Comparison of ENCODE assay signal across 21 mouse cellular contexts in genomic region chr6:19551932-19552331, GRCm38 (mm10).
DNase-seq lines count a peak whose midpoint lies in the region; ATAC-seq lines count a peak whose summit lies in the region.
"Had no signal": no experiment of that assay in that cellular context is flagged by ENCODE, and none has a peak within 500 bp of the region (broad histone marks: within the 10 kb centered on the region; RNA-seq: fewer than 3 reads in every experiment).

No protein-coding gene starts in this region.

- H3K4me3 ChIP-seq in forebrain, embryonic 15.5 days, result no peak overlapping the region
- no peak overlapping the region for H3K4me3 ChIP-seq in forebrain, embryonic 10.5 days
- H3K4me3 ChIP-seq in liver, embryonic 11.5 days (ENCODE audit: low read depth, low read length), result no peak overlapping the region
- H3K4me3 ChIP-seq: erythroblast, embryonic 14.5 days; heart, embryonic 13.5 days; kidney, embryonic 15.5 days; limb, embryonic 13.5 days; liver, embryonic 15.5 days had no signal

- H3K4me2 ChIP-seq in forebrain, embryonic 15.5 days (replicated peaks), result no peak overlapping the region
- H3K4me2 ChIP-seq in liver, embryonic 11.5 days, result no peak overlapping the region
- H3K4me2 ChIP-seq: heart, embryonic 13.5 days; kidney, embryonic 15.5 days; limb, embryonic 13.5 days; liver, embryonic 15.5 days had no signal

- H3K9me3 ChIP-seq in forebrain, embryonic 15.5 days, result no peaks in the 10 kb centered on the region
- no peaks in the 10 kb centered on the region for H3K9me3 ChIP-seq in forebrain, embryonic 10.5 days
- H3K9me3 ChIP-seq in liver, embryonic 11.5 days (ENCODE audit: control insufficient read depth, low read length), result no peaks in the 10 kb centered on the region
- H3K9me3 ChIP-seq: heart, embryonic 13.5 days; kidney, embryonic 15.5 days; limb, embryonic 13.5 days; liver, embryonic 15.5 days had no signal

- H3K36me3 ChIP-seq in forebrain, embryonic 15.5 days, result no peaks in the 10 kb centered on the region
- H3K36me3 ChIP-seq in forebrain, embryonic 10.5 days (replicated peaks), result no peaks in the 10 kb centered on the region
- H3K36me3 ChIP-seq in liver, embryonic 11.5 days (ENCODE audit: control insufficient read depth, insufficient read depth, low read length), result no peaks in the 10 kb centered on the region
- H3K36me3 ChIP-seq: heart, embryonic 13.5 days; kidney, embryonic 15.5 days; limb, embryonic 13.5 days; liver, embryonic 15.5 days had no signal

- intact Hi-C loops in gastrocnemius, postnatal 14 days (cut with DNase I; ENCODE audit: low total_unique reads), result no loop called here

- H3K9ac ChIP-seq in forebrain, embryonic 15.5 days (replicated peaks), result no peak overlapping the region
- no peak overlapping the region for H3K9ac ChIP-seq in liver, embryonic 11.5 days (ENCODE audit: low read depth, low read length)
- H3K9ac ChIP-seq: heart, embryonic 13.5 days; kidney, embryonic 15.5 days; limb, embryonic 13.5 days; liver, embryonic 15.5 days had no signal

- ATAC-seq in forebrain, embryonic 15.5 days (replicated peaks), result peak; percentile 81
- no peak for ATAC-seq in liver, embryonic 11.5 days (replicated peaks; ENCODE audit: low FRiP score)
- ATAC-seq: lung, postnatal 0 days had no signal

- no peak overlapping the region for H3K27ac ChIP-seq in forebrain, embryonic 15.5 days (replicated peaks)
- no peak overlapping the region for H3K27ac ChIP-seq in forebrain, embryonic 10.5 days
- no peak overlapping the region for H3K27ac ChIP-seq in liver, embryonic 11.5 days (ENCODE audit: low read depth, low read length)
- H3K27ac ChIP-seq: heart, embryonic 13.5 days; kidney, embryonic 15.5 days; limb, embryonic 13.5 days; liver, embryonic 15.5 days had no signal

- no peaks in the 10 kb centered on the region for H3K4me1 ChIP-seq in forebrain, embryonic 15.5 days
- no peaks in the 10 kb centered on the region for H3K4me1 ChIP-seq in forebrain, embryonic 10.5 days
- H3K4me1 ChIP-seq in liver, embryonic 11.5 days (replicated peaks; ENCODE audit: control insufficient read depth, insufficient read depth, low read length), result no peaks in the 10 kb centered on the region
- H3K4me1 ChIP-seq: heart, embryonic 13.5 days; kidney, embryonic 15.5 days; limb, embryonic 13.5 days; liver, embryonic 15.5 days had no signal

- no peak for DNase-seq in forebrain, embryonic 10.5 days (ENCODE audit: extremely low spot score, low spot score)
- peak; percentile 96 for DNase-seq in brain, adult 2 months (ENCODE audit: low read depth, low spot score)
- DNase-seq in cerebellum, adult 11-12 months, result peak; percentile 82
- DNase-seq in cerebellum, postnatal 25 days, result peak; percentile 42 to 70
- DNase-seq in liver, embryonic 11.5 days (ENCODE audit: low spot score), result no peak
- no peak for DNase-seq in gastrocnemius, postnatal 14 days
- DNase-seq: adrenal gland, postnatal 25 days; B cell, adult 2 months; heart, adult 11 months; heart, postnatal 36 days; midbrain, embryonic 14.5 days; retina, postnatal 1 day; right cerebral cortex, postnatal 4 days; thymus, postnatal 36 days had no signal

- no peaks in the 10 kb centered on the region for H3K27me3 ChIP-seq in forebrain, embryonic 15.5 days
- no peaks in the 10 kb centered on the region for H3K27me3 ChIP-seq in forebrain, embryonic 10.5 days (ENCODE audit: poor library complexity, severe bottlenecking)
- H3K27me3 ChIP-seq in liver, embryonic 11.5 days (replicated peaks; ENCODE audit: control insufficient read depth, insufficient read depth, low read length), result no peaks in the 10 kb centered on the region
- H3K27me3 ChIP-seq: heart, embryonic 13.5 days; kidney, embryonic 15.5 days; limb, embryonic 13.5 days; liver, embryonic 15.5 days had no signal

Comparison
In these comparisons a context has a peak if more than half of its experiments do, and no peak if none do; other contexts are left out.
1. DNase-seq: peak in brain, adult 2 months (single experiment), cerebellum, adult 11-12 months (single experiment) and cerebellum, postnatal 25 days (2 of 2); none in forebrain, embryonic 10.5 days (single experiment), liver, embryonic 11.5 days (single experiment) and gastrocnemius, postnatal 14 days (single experiment).